Mouse (Mus musculus): ENCODE measurements around the gene C2cd3. TPM values are rescaled to one million over a fixed set of nuclear protein-coding genes. Genes with fewer than 3 reads are reported as not detected.

Gene C2cd3
- polyA plus RNA-seq, 1 experiment from 2014 or later, result 20.3 TPM

- Histone ChIP-seq H3K4me3 (no peak overlapping the region), H3K9me3 (no peaks in the 10 kb centered on the region), H3K27me3 (replicated peaks) (no peaks in the 10 kb centered on the region), H3K36me3 (replicated peaks) (no peaks in the 10 kb centered on the region), H3K4me2 (peak overlapping the region; percentile 24), H3K27ac (peak overlapping the region; percentile 82), H3K4me1 (peaks cover 37% of the 10 kb centered on the region), H3K9ac (no peak overlapping the region)
- ATAC-seq (replicated peaks), result peak; percentile 82
- WGBS, result 23% methylated on average over 11 of the region's 11 CpGs
These were observed 123.7 kb downstream of the C2cd3 start for GRCm38 (mm10) chr7:100495581-100496251.

GRCm38 (mm10) chr7:100496371-100496770, 124.3 kb downstream of the C2cd3 start:
- no peaks in the 10 kb centered on the region for H3K27me3 ChIP-seq (replicated peaks)
- WGBS, result 85% methylated on average over 6 of the region's 6 CpGs
- H3K9ac ChIP-seq, result no peak overlapping the region
- peak overlapping the region; percentile 77 for H3K27ac ChIP-seq
- no peak overlapping the region for H3K4me3 ChIP-seq
- H3K4me2 ChIP-seq, result no peak overlapping the region
- no peaks in the 10 kb centered on the region for H3K36me3 ChIP-seq (replicated peaks)
- H3K4me1 ChIP-seq, result peaks cover 37% of the 10 kb centered on the region
- ATAC-seq (replicated peaks), result no peak
- no peaks in the 10 kb centered on the region for H3K9me3 ChIP-seq

- peaks cover 37% of the 10 kb centered on the region for H3K4me1 ChIP-seq
These were observed 124.8 kb downstream of the C2cd3 start for GRCm38 (mm10) chr7:100496791-100497190.

GRCm38 (mm10) chr7:100497402-100497801, 125.4 kb downstream of the C2cd3 start:
- Histone ChIP-seq H3K27ac (no peak overlapping the region), H3K9ac (no peak overlapping the region), H3K4me2 (no peak overlapping the region), H3K4me3 (no peak overlapping the region), H3K36me3 (replicated peaks) (no peaks in the 10 kb centered on the region), H3K9me3 (no peaks in the 10 kb centered on the region), H3K4me1 (peaks cover 37% of the 10 kb centered on the region), H3K27me3 (replicated peaks) (no peaks in the 10 kb centered on the region)
- ATAC-seq (replicated peaks), result no peak
- 88% methylated on average over 4 of the region's 4 CpGs for WGBS

More at GRCm38 (mm10) chr7:100496791-100497190, 124.8 kb downstream of the C2cd3 start:
- Histone ChIP-seq H3K27ac (peak overlapping the region; percentile 77; the same call in 1 of the 2 replicates), H3K27me3 (replicated peaks) (no peaks in the 10 kb centered on the region), H3K9ac (no peak overlapping the region), H3K36me3 (replicated peaks) (no peaks in the 10 kb centered on the region), H3K4me3 (no peak overlapping the region), H3K4me2 (no peak overlapping the region), H3K9me3 (no peaks in the 10 kb centered on the region)
- ATAC-seq (replicated peaks), result no peak
- WGBS, result 99% methylated on average over 9 of the region's 9 CpGs

GRCm38 (mm10) chr7:100497982-100498381, 125.9 kb downstream of the C2cd3 start:
- WGBS, result 94% methylated on average over 13 of the region's 13 CpGs
- Histone ChIP-seq H3K4me3 (no peak overlapping the region), H3K9ac (no peak overlapping the region), H3K27me3 (replicated peaks) (no peaks in the 10 kb centered on the region), H3K27ac (no peak overlapping the region), H3K4me2 (no peak overlapping the region), H3K9me3 (no peaks in the 10 kb centered on the region), H3K36me3 (replicated peaks) (no peaks in the 10 kb centered on the region), H3K4me1 (peaks cover 32% of the 10 kb centered on the region)
- ATAC-seq (replicated peaks), result no peak

GRCm38 (mm10) chr7:100499465-100499864, 127.4 kb downstream of the C2cd3 start:
- no peaks in the 10 kb centered on the region for H3K9me3 ChIP-seq

GRCm38 (mm10) chr7:100500276-100500977, 128.4 kb downstream of the C2cd3 start:
- Histone ChIP-seq H3K4me3 (no peak overlapping the region), H3K9ac (no peak overlapping the region), H3K9me3 (no peaks in the 10 kb centered on the region), H3K27ac (no peak overlapping the region), H3K4me2 (no peak overlapping the region), H3K36me3 (replicated peaks) (no peaks in the 10 kb centered on the region), H3K4me1 (peaks cover 10% of the 10 kb centered on the region), H3K27me3 (replicated peaks) (no peaks in the 10 kb centered on the region)
- no peak for ATAC-seq (replicated peaks)
- WGBS, result 70% methylated on average over 16 of the region's 16 CpGs

More at GRCm38 (mm10) chr7:100499465-100499864, 127.4 kb downstream of the C2cd3 start:
- no peak overlapping the region for H3K27ac ChIP-seq
- no peak overlapping the region for H3K4me2 ChIP-seq
- H3K36me3 ChIP-seq (replicated peaks), result no peaks in the 10 kb centered on the region
- H3K27me3 ChIP-seq (replicated peaks), result no peaks in the 10 kb centered on the region
- no peak overlapping the region for H3K9ac ChIP-seq
- H3K4me1 ChIP-seq, result peaks cover 17% of the 10 kb centered on the region
- no peak overlapping the region for H3K4me3 ChIP-seq
- ATAC-seq (replicated peaks), result no peak

GRCm38 (mm10) chr7:100501027-100501843, 129.2 kb downstream of the C2cd3 start:
- Histone ChIP-seq H3K9ac (no peak overlapping the region), H3K36me3 (replicated peaks) (no peaks in the 10 kb centered on the region), H3K4me3 (no peak overlapping the region), H3K4me2 (no peak overlapping the region), H3K27ac (no peak overlapping the region), H3K9me3 (no peaks in the 10 kb centered on the region), H3K27me3 (replicated peaks) (no peaks in the 10 kb centered on the region), H3K4me1 (peaks cover 2% of the 10 kb centered on the region)
- no peak for ATAC-seq (replicated peaks)
- whole genome bisulfite sequencing, result 69% methylated on average over 6 of the region's 6 CpGs

GRCm38 (mm10) chr7:100501844-100502373, 129.9 kb downstream of the C2cd3 start:
- Histone ChIP-seq H3K4me3 (no peak overlapping the region), H3K9me3 (no peaks in the 10 kb centered on the region), H3K4me2 (no peak overlapping the region), H3K4me1 (no peaks in the 10 kb centered on the region), H3K36me3 (replicated peaks) (no peaks in the 10 kb centered on the region), H3K27me3 (replicated peaks) (no peaks in the 10 kb centered on the region), H3K27ac (no peak overlapping the region), H3K9ac (no peak overlapping the region)
- WGBS, result 59% methylated on average over 2 of the region's 2 CpGs
- ATAC-seq (replicated peaks), result no peak

- Histone ChIP-seq H3K4me1 (no peaks in the 10 kb centered on the region), H3K27ac (no peak overlapping the region), H3K4me3 (no peak overlapping the region), H3K4me2 (no peak overlapping the region), H3K27me3 (replicated peaks) (no peaks in the 10 kb centered on the region), H3K9ac (no peak overlapping the region), H3K9me3 (no peaks in the 10 kb centered on the region), H3K36me3 (replicated peaks) (no peaks in the 10 kb centered on the region)
- 82% methylated on average over 7 of the region's 7 CpGs for WGBS
- ATAC-seq (replicated peaks), result no peak
These were observed 130.4 kb downstream of the C2cd3 start for GRCm38 (mm10) chr7:100502374-100502922.

GRCm38 (mm10) chr7:100503076-100503475, 131.0 kb downstream of the C2cd3 start:
- no peak overlapping the region for H3K4me3 ChIP-seq
- H3K27ac ChIP-seq, result no peak overlapping the region
- H3K36me3 ChIP-seq (replicated peaks), result no peaks in the 10 kb centered on the region
- no peaks in the 10 kb centered on the region for H3K27me3 ChIP-seq (replicated peaks)
- no peak overlapping the region for H3K4me2 ChIP-seq
- 93% methylated on average over 5 of the region's 5 CpGs for whole genome bisulfite sequencing
- no peak for ATAC-seq (replicated peaks)
- H3K9ac ChIP-seq, result no peak overlapping the region
- no peaks in the 10 kb centered on the region for H3K4me1 ChIP-seq
- H3K9me3 ChIP-seq, result no peaks in the 10 kb centered on the region
